Mouse (Mus musculus) C2C12 (cell line): ENCODE measurements around the gene Pnn.

Experiments used
- CTCF ChIP-seq: IDR thresholded peaks from one replicate; pipeline ENCODE4 v1.5.1; 2011; ENCODE audit not compliant: control insufficient read depth, insufficient read depth, insufficient read length
- MAX ChIP-seq: IDR thresholded peaks from one replicate; pipeline ENCODE4 v1.6.1; 2011; ENCODE audit warnings: mild to moderate bottlenecking, control low read depth

DNA sequence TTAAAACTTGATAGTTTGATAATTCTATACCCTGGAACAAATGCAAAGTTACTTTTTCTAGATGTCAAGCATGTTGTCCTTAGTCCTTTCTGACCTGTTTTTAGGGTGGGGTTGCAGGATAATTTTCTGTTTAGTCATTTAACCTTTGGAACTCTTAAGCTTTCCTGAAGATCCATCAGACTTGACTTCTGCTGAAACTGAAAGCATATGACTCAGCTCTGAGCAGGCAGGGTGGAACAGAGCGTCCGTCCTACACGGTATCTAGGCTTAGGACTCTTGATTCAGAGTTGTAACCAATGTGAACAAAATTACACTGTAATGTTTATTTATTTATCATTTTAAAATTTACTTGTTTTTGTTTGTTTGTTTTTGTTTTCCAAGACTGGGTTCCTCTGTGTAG is 11.2 kb downstream of the Pnn start:
- TF ChIP-seq CTCF = no peak
- no peak for TF ChIP-seq MAX
